Mouse (Mus musculus) cerebellum, adult 2 months (tissue): Measurements from ENCODE around the gene Fa2h. TPM values are rescaled to one million over a fixed set of nuclear protein-coding genes. Genes with fewer than 3 reads are reported as not detected.

Experiments used
- DNase-seq, 2 experiments: peaks; one replicate each; pipeline ENCODE4 v3.0.0; 2021
- H3K27ac ChIP-seq: fragments of 200-500 bp; 2 replicates; pipeline ENCODE4 v1.5.1; 2012; ENCODE audit warnings: low read length, control low read depth, inconsistent platforms; ENCODE audit not compliant: insufficient read depth
- H3K27me3 ChIP-seq: fragments of 200-500 bp; 2 replicates; pipeline ENCODE4 v1.6.1; 2012; ENCODE audit warnings: inconsistent platforms, mild to moderate bottlenecking, low read length, moderate library complexity; ENCODE audit not compliant: control insufficient read depth, insufficient read depth
- H3K4me1 ChIP-seq: fragments of 200-500 bp; 2 replicates; pipeline ENCODE4 v1.6.1; 2011; ENCODE audit warnings: low read length; ENCODE audit not compliant: control insufficient read depth, insufficient read depth
- H3K4me3 ChIP-seq: fragments of 200-500 bp; replicated peaks from 2 replicates; pipeline ENCODE3; 2011; ENCODE audit warnings: mild to moderate bottlenecking, low read depth, low read length, control low read depth; ENCODE audit not compliant: insufficient read depth
- CTCF ChIP-seq: fragments of 200-500 bp; IDR thresholded peaks from 2 replicates; pipeline ENCODE4 v1.5.1; 2011; ENCODE audit warnings: low read depth, mild to moderate bottlenecking, control low read depth, low read length, moderate library complexity, borderline replicate concordance; ENCODE audit not compliant: insufficient read depth
- POLR2A ChIP-seq: fragments of 200-500 bp; IDR thresholded peaks from 2 replicates; pipeline ENCODE4 v1.6.1; 2011; ENCODE audit warnings: low read length, control low read depth, borderline replicate concordance; ENCODE audit not compliant: insufficient read depth
- WGBS: fragments of 180-500 bp; shearing (Covaris S2); methylation state at CpG from one replicate; pipeline ENCODE4 v1.1.7; 2018; 5-methylcytosine and 5-hydroxymethylcytosine counted together
- polyA plus RNA-seq: library from polyadenylated mRNA; depleted of rRNA; stranded (reverse); fragments of >200 nt; gene quantifications from 2 replicates; pipeline ENCODE4 v1.2.3, GENCODE M21; 2012

The Fa2h gene
- polyA plus RNA-seq, 1 experiment = 107 TPM

DNA sequence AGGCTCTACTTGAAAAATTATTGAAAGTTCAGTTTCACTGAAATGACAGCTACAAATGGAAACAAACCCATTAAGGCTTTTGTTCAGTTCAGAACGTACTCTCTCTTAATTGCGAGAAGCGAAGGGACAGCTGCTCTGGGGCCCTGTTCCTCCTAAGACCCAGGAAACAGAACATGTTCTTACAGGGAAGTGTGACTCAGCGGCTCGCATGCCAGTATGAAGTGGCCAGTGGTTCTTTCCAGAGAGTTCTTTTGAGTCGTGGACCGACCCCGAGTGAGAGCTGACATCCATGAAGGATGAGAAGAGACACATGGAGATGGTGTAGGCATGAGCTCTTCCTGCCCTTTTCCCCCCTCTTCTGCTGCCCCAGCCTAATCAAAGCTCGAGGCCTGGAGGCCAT is 23.9 kb downstream of the Fa2h start:
- H3K27ac ChIP-seq = 0 out of 2 replicates have a peak overlapping the region, but pooled peaks have one; percentile 7
- TF ChIP-seq POLR2A (no peak), CTCF (no peak)
- no peak for DNase-seq
- 93% methylated on average over 9 of the region's 9 CpGs for WGBS
- H3K27me3 ChIP-seq = no peaks in the 10 kb centered on the region
- no peaks in the 10 kb centered on the region for H3K4me1 ChIP-seq
- no peak overlapping the region for H3K4me3 ChIP-seq

DNA sequence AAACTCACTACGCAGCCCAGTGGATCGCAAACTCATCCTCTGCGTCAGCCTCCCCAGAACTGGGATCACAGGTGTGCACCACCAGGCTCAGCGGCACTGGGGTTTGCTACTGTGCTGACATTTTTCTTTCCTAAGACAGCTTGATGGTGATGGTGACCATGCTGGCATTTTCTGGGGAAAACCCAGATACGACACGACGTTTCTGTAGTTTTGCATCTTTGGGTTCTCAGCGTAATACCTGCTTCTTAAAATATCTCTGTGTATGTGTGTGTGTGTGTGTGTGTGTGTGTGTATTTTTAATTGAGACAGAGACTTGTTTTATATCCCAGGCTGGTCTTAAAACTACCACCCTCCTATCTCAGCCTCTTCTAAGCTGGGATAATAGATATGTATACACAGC is 26.3 kb downstream of the Fa2h start:
- Histone ChIP-seq H3K27me3 (no peaks in the 10 kb centered on the region), H3K4me1 (peaks cover 2% of the 10 kb centered on the region; the same call in 1 of the 2 replicates), H3K4me3 (no peak overlapping the region), H3K27ac (no peak overlapping the region)
- 89% methylated on average over 8 of the region's 8 CpGs for WGBS
- DNase-seq = no peak
- no peak for TF ChIP-seq CTCF
- no peak for TF ChIP-seq POLR2A

DNA sequence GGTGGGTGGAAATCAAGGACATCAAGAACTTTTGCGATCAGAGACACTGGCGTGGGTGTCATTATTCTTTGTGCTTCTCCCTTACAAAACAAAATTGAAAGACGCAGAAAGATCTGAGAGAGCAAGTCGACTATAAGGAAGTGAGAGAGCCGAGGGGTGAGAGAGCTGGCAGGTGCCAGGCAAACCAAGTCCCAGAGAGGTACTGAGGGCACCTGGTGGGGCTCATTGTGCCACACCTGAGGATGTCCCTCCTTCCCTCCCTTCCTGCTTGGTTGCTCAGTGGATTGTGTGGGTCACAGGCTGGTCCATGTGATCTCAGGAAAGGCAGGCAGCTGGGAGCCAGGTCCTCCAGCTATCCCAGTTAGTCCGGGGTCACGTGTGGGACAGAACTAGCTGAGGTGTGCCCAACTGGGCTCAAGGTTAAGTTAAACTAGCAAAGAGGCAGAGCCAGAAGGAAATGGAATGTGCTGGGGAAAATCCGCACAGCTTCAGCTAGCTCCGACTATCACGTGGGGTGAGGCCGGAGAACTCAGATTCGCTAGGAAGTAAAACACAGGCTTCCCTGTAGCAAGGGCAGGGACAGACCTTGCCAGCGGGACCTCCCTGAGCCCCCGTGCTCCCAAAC is 26.9 kb downstream of the Fa2h start:
- Histone ChIP-seq H3K27ac (no peak overlapping the region), H3K4me3 (no peak overlapping the region), H3K27me3 (no peaks in the 10 kb centered on the region), H3K4me1 (peaks cover 7% of the 10 kb centered on the region)
- WGBS = 57% methylated on average over 14 of the region's 14 CpGs
- no peak for DNase-seq
- TF ChIP-seq POLR2A (no peak), CTCF (no peak)

DNA sequence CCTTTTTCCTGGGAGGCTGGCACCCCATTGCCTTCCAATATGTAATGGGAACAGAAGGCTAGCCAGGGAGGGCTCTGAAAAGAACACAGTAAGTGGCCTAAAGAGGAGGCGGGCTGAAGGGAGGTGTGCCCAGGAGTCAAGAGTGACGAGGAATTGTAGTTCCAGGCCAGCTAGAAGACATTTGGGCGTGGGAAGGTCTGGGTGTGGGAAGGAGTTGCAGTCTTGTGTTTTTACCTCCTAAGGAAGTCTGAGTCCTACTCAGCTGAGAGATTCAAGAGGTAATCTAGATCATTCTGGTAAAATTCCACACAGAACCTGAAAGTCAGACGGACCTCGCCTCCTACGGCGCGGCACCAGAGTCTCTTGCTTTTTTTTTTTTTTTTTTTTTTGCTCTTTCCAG is 30.1 kb downstream of the Fa2h start:
- no peak for TF ChIP-seq CTCF
- TF ChIP-seq POLR2A = no peak
- no peak overlapping the region for H3K4me3 ChIP-seq
- 73% methylated on average over 8 of the region's 8 CpGs for whole genome bisulfite sequencing
- H3K27me3 ChIP-seq = no peaks in the 10 kb centered on the region
- H3K27ac ChIP-seq = no peak overlapping the region
- peaks cover 27% of the 10 kb centered on the region for H3K4me1 ChIP-seq
- no peak for DNase-seq

DNA sequence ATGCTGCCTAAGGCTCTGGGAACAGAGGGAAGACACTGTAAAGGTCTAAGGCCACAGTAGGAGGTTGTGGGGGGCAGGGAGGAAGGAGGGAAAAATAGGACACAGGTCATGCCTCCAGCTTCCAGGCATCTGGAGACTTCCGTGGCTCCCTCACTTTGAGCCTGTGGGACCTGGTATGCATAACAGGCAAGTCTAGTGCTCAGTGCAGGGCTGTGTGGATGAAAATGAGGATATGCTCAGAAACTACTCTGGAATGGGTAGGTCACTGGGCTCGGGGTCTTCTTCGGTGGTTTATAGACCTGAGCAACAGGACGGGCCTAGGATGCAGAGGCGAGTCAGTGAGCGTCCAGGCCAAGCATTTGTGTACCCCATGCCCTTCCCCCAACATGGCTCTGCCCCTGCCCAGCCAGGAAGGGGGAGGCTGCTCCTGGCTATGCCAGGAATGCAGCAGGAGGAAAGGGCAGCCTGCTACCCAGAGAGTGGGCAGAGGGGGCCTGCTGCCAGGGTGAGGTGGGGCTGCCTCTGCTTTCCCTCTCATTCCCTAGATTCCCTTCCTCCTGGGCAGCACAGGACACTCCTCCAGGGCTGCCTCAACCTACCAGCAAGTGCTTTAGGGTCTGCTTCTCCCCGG is 32.9 kb downstream of the Fa2h start:
- Histone ChIP-seq H3K4me1 (peaks cover 39% of the 10 kb centered on the region), H3K4me3 (no peak overlapping the region), H3K27ac (no peak overlapping the region), H3K27me3 (no peaks in the 10 kb centered on the region)
- TF ChIP-seq POLR2A = no peak
- TF ChIP-seq CTCF = no peak
- DNase-seq = no peak
- 63% methylated on average over 7 of the region's 7 CpGs for whole genome bisulfite sequencing

DNA sequence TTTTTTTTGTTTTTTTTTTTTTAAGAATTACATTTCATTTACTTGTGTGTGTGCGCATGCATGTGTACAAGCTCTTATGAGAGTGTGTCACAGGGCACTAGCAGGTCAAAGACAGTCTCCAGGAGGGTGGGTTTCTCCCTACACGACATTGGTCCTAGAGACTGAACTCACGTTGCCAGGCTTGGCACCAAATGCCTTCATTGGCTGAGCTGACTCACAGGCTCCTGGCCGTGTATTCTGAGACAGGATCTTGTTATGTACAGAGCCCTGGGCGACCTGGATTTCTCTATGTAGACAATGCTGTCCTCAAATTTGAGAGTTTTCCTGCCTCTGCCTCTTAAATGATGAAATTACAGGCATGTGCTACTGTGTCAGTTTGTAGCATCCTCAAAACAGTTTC is 33.7 kb downstream of the Fa2h start:
- Histone ChIP-seq H3K4me3 (no peak overlapping the region), H3K27me3 (no peaks in the 10 kb centered on the region), H3K27ac (0 out of 2 replicates have a peak overlapping the region, but pooled peaks have one; percentile 24), H3K4me1 (peaks cover 39% of the 10 kb centered on the region)
- DNase-seq = peak in 1 of 2 experiments; percentile 48
- TF ChIP-seq POLR2A (no peak), CTCF (no peak)
- WGBS = 27% methylated on average over 5 of the region's 5 CpGs

DNA sequence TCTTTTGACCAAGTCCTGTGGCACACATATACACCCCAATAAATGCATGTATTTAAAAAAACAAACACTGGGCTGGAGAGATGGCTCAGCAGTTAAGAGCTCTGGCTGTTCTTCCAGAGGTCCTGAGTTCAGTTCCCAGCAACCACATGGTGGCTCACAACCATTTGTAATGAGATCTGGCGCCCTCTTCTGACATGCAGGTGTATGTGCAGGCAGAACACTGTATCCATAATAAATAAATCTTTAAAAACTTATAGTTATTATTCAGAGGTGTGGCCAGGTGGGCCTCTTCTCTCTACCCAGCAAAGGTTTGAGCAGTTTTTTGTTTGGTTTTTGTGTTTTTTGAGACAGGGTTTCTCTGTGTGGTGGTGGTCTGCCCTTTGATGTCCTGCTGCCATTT is 34.7 kb downstream of the Fa2h start:
- no peak for DNase-seq
- Histone ChIP-seq H3K27me3 (no peaks in the 10 kb centered on the region), H3K4me3 (no peak overlapping the region), H3K4me1 (peaks cover 39% of the 10 kb centered on the region), H3K27ac (no peak overlapping the region)
- WGBS = 75% methylated on average over 1 of the region's 1 CpGs
- TF ChIP-seq POLR2A (no peak), CTCF (no peak; the same call in 1 of the 2 replicates)

DNA sequence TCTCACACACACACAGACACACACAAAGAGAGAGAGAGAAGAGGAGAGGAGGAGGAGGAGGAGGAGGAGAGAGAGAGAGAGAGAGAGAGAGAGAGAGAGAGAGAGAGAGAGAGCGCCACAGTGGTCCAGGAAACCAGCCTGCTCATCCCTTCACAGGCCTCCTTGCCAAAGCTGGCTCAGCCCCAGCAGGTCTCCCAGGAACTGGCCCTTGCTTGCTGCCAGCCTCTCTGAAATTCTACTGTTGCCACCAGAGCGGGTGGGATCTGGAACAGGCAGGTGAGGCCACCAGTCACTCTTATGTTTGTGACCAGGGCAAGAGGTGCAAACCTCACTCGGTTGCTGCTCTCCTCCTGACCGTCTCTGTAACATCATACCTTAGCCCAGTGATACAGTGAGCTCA is 36.2 kb downstream of the Fa2h start:
- Histone ChIP-seq H3K4me1 (peaks cover 37% of the 10 kb centered on the region), H3K4me3 (no peak overlapping the region), H3K27me3 (no peaks in the 10 kb centered on the region), H3K27ac (peak overlapping the region; percentile 70)
- DNase-seq = peak; percentile 60 to 76
- WGBS = 20% methylated on average over 4 of the region's 4 CpGs
- TF ChIP-seq POLR2A (no peak), CTCF (no peak)
